Mouse (Mus musculus) E14TG2a.4 (cell line): ENCODE data around the gene Galnt7.

Experiments used
- H3K27me3 ChIP-seq: 2 replicates; pipeline ENCODE4 v1.6.1; 2014; ENCODE audit warnings: low read length, control low read depth; ENCODE audit not compliant: insufficient read depth
- H3K36me3 ChIP-seq: 2 replicates; pipeline ENCODE4 v1.6.1; 2014; ENCODE audit warnings: low read length, control low read depth; ENCODE audit not compliant: insufficient read depth
- H3K4me1 ChIP-seq: replicated peaks from 2 replicates; pipeline ENCODE4 v1.6.1; 2014; ENCODE audit warnings: low read depth, low read length, control low read depth
- H3K4me3 ChIP-seq: replicated peaks from 2 replicates; pipeline ENCODE4 v1.5.1; 2014; ENCODE audit warnings: mild to moderate bottlenecking, low read length
- H3K9me3 ChIP-seq: 2 replicates; pipeline ENCODE4 v1.6.1; 2014; ENCODE audit warnings: low read length, control low read depth
- CTCF ChIP-seq: conservative IDR thresholded peaks from 2 replicates; pipeline ENCODE4 v1.5.1; 2014; ENCODE audit warnings: low read length
- NANOG ChIP-seq: IDR thresholded peaks from 2 replicates; pipeline ENCODE4 v1.6.1; 2014; ENCODE audit warnings: borderline replicate concordance, low read length, mixed read lengths
- POU5F1 ChIP-seq: IDR thresholded peaks from 2 replicates; pipeline ENCODE4 v1.6.1; 2014; ENCODE audit warnings: low read length, borderline replicate concordance

Gene Galnt7

DNA sequence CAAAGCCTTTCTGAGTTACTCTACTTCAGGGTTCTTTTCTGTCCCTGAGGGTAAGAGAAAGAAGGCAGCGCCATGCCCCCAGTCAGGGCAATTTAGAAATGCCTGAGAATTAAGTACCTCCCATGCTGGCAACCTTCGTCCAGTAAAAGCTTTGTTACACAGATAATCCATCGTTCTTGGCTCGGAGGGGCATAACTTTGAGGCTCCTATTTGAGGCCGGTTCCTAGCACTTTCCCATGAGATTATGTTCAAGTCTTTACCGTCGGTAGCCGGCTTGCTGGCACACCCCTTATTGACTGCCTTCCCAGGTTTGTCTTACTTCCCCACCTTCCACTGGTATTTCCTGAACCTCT lies 154.4 kb downstream of the Galnt7 start:
- no peaks in the 10 kb centered on the region for H3K27me3 ChIP-seq
- TF ChIP-seq CTCF (no peak), POU5F1 (no peak), NANOG (no peak)
- H3K4me3 ChIP-seq = peak overlapping the region; percentile 54
- H3K36me3 ChIP-seq = peaks cover 64% of the 10 kb centered on the region
- H3K4me1 ChIP-seq = peaks cover 75% of the 10 kb centered on the region
- H3K9me3 ChIP-seq = no peaks in the 10 kb centered on the region

GRCm38 (mm10) chr8:57491873-57492272 lies 161.0 kb downstream of the Galnt7 start:
- Histone ChIP-seq H3K4me1 (peaks cover 67% of the 10 kb centered on the region), H3K9me3 (no peaks in the 10 kb centered on the region), H3K36me3 (peaks cover 54% of the 10 kb centered on the region), H3K4me3 (peak overlapping the region; percentile 94), H3K27me3 (no peaks in the 10 kb centered on the region)
- no peak for TF ChIP-seq POU5F1
- no peak for TF ChIP-seq NANOG
- no peak for TF ChIP-seq CTCF

- peaks cover 43% of the 10 kb centered on the region for H3K36me3 ChIP-seq
- H3K27me3 ChIP-seq = no peaks in the 10 kb centered on the region
- peak overlapping the region; percentile 94 for H3K4me3 ChIP-seq
- no peaks in the 10 kb centered on the region for H3K9me3 ChIP-seq
- peaks cover 62% of the 10 kb centered on the region for H3K4me1 ChIP-seq
- TF ChIP-seq CTCF = no peak
- peak; percentile 44; the same call in 1 of the 2 replicates for TF ChIP-seq POU5F1
- no peak for TF ChIP-seq NANOG
These were observed 162.9 kb downstream of the Galnt7 start for GRCm38 (mm10) chr8:57489896-57490295.

DNA sequence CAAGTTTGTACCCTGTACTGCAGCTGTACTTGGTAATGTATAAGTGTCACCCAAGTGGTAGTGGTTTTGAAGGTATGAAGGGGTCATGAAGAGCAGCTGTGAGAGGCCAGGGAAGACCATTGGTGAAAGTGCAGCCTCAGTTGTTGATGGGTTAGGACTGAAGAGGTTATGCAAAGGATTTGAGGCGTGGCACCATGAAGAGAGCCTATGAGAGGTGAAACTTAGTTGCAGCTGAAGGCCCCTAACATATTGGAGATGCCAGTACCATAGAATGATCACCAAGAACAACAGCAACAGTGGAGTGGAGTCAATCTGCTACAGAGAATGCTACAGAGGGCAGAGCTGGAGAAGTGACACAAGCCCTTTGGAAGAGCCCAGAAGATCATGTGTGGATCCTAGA lies 163.5 kb downstream of the Galnt7 start:
- peaks cover 57% of the 10 kb centered on the region for H3K4me1 ChIP-seq
- no peaks in the 10 kb centered on the region for H3K9me3 ChIP-seq
- peaks cover 43% of the 10 kb centered on the region for H3K36me3 ChIP-seq
- H3K4me3 ChIP-seq = peak overlapping the region; percentile 94
- H3K27me3 ChIP-seq = no peaks in the 10 kb centered on the region
- TF ChIP-seq POU5F1 (no peak), NANOG (no peak), CTCF (no peak)

DNA sequence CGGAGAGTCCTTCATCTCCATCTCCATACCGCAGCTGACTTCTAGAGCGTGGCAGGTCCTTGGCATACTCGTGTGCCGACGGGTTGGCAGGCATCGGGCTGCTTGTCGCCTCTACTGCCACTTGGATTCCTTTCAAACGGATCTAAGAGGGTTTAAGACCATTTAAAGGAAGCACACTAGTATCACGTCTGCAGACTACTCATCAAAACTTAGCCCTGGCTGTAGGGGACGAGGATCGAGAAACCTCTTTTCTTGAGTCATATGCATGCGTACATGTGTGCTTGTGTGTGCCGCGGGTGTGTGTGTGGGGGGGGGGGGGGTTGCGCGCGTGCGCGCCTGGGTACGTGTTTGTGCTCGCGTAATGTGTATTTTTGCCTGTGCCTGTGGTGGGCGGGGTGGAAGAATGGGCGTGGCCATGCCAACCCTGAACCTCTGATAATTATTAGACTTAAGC lies 164.5 kb downstream of the Galnt7 start:
- H3K36me3 ChIP-seq = peaks cover 39% of the 10 kb centered on the region
- no peaks in the 10 kb centered on the region for H3K27me3 ChIP-seq
- H3K9me3 ChIP-seq = no peaks in the 10 kb centered on the region
- TF ChIP-seq POU5F1 = no peak
- no peak for TF ChIP-seq NANOG
- no peak for TF ChIP-seq CTCF
- H3K4me1 ChIP-seq = peaks cover 47% of the 10 kb centered on the region
- peak overlapping the region; percentile 94 for H3K4me3 ChIP-seq

DNA sequence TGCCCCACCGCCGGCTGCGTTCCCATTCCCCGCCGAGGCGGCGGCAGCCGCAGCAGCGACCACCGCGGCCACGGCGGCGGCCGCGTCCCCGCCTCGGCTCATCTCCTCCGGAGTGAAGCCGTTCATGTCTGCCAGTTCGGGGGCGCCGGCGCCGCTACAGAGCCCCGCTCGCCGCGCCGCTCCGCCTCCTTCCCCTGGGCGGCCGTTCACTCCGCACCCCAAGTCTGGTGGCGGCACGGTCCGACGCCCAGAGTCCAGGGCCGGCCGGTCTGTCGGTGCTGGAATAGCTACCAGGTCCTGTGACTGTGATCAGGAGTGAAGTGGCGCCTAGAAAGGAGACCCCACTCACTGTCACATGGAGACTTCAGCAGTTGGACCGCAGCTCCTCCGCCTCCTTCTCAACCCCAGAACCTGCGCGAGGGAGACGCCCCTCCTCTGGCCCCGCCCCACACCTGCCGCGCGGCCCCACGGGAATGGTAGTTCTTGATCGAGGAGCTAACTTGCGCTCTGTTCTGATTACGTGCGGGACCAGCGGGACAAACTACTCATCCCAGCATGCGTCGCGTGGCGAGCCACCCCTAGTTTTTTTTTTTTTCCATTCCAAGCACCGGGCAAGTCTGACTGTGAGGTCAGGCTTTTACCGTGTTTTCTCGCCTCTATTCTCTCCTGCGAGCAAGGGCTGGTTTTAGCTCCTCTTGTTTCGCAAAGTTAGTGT lies 165.2 kb downstream of the Galnt7 start, which contains the start of gene Sap30:
Sap30 (minus strand) TSS at position 420 of the 715 bp plus-strand sequence.
- no peaks in the 10 kb centered on the region for H3K27me3 ChIP-seq
- H3K4me3 ChIP-seq = peak within 1 kb of the TSS; percentile 94
- H3K4me1 ChIP-seq = peaks cover 39% of the 10 kb centered on the region
- H3K36me3 ChIP-seq = peaks cover 38% of the 10 kb centered on the region
- no peak for TF ChIP-seq POU5F1
- TF ChIP-seq NANOG = no peak
- TF ChIP-seq CTCF = no peak
- H3K9me3 ChIP-seq = no peaks in the 10 kb centered on the region

- peak overlapping the region; percentile 94 for H3K4me3 ChIP-seq
- H3K9me3 ChIP-seq = no peaks in the 10 kb centered on the region
- no peaks in the 10 kb centered on the region for H3K27me3 ChIP-seq
- H3K36me3 ChIP-seq = peaks cover 38% of the 10 kb centered on the region
- TF ChIP-seq POU5F1 (no peak), NANOG (no peak), CTCF (no peak)
- H3K4me1 ChIP-seq = peaks cover 31% of the 10 kb centered on the region
These were observed 166.1 kb downstream of the Galnt7 start for GRCm38 (mm10) chr8:57486491-57487440.

DNA sequence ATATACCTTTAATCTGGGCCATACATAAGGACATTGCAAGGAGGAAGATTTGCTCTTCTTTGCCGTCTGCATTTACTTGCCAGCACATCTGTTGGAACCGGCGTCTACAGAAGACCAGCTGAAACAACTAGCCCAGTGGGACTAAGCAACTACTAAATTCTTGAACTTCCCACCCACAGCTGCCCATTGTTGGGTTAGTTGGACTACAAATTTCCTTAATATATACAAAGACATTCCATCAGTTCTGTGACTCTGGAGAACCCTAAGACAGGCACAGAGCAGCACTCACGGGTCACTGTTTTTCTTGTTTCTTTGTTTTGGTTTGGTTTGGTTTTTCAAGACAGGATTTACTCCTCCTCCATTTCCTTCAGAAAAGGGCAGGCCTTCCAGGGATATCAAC lies 172.2 kb downstream of the Galnt7 start:
- peaks cover 14% of the 10 kb centered on the region for H3K4me1 ChIP-seq
- H3K9me3 ChIP-seq = no peaks in the 10 kb centered on the region
- TF ChIP-seq NANOG = no peak
- TF ChIP-seq CTCF = no peak
- TF ChIP-seq POU5F1 = no peak
- peaks cover 39% of the 10 kb centered on the region for H3K36me3 ChIP-seq
- no peaks in the 10 kb centered on the region for H3K27me3 ChIP-seq
- H3K4me3 ChIP-seq = no peak overlapping the region
